Mouse (Mus musculus): ENCODE measurements around the gene Faap20. TPM values are rescaled to one million over a fixed set of nuclear protein-coding genes. Genes with fewer than 3 reads are reported as not detected.
A peak's percentile ranks its signal among the peaks of the same experiment; 100 is the strongest.
"Not testable (repeated sequence)": the region's sequence is repeated elsewhere in the genome, so short reads cannot be mapped to it uniquely, and the experiment has no call there.

The Faap20 gene
- polyA plus RNA-seq, 1 experiment from 2014 or later: 60.1 TPM

DNA sequence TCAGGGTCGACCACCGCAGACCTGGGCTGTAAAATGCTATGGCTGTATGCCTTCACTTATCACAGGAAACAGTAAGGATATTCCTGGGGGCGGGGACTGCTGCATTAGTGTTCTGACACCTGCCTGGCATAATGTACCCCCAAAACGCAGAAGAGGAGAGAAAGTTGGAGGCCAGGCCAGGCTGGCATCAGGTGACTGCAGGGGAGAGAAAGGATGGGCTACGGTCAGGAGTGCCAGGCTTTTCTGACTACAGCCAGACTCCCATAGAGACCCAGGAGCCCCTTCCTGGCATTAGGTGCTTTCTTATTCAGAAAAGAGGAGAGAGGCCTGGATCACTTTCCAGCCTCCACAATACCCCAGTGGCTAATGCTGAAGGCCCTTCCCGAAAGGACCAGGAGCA lies 10.1 kb upstream of the Faap20 start:
- no peaks in the 10 kb centered on the region for H3K9me3 ChIP-seq (replicated peaks; ENCODE audit: control insufficient read depth, low read length)
- H3K27ac ChIP-seq (ENCODE audit: low read length): no peak overlapping the region
- no peaks in the 10 kb centered on the region for H3K36me3 ChIP-seq (ENCODE audit: control insufficient read depth, insufficient read depth, low read length)
- ATAC-seq (ENCODE audit: insufficient read depth, low FRiP score): no peak
- H3K4me3 ChIP-seq (replicated peaks; ENCODE audit: low read length): no peak overlapping the region
- H3K27me3 ChIP-seq (ENCODE audit: control insufficient read depth, insufficient read depth, low read length): no peaks in the 10 kb centered on the region
- peaks cover 31% of the 10 kb centered on the region for H3K4me1 ChIP-seq (ENCODE audit: control insufficient read depth, insufficient read depth, low read length)
- 60% methylated on average over 6 of the region's 6 CpGs for WGBS
- H3K9ac ChIP-seq (ENCODE audit: low read length): no peak overlapping the region
- no peak overlapping the region for H3K4me2 ChIP-seq (ENCODE audit: low read depth, low read length)

DNA sequence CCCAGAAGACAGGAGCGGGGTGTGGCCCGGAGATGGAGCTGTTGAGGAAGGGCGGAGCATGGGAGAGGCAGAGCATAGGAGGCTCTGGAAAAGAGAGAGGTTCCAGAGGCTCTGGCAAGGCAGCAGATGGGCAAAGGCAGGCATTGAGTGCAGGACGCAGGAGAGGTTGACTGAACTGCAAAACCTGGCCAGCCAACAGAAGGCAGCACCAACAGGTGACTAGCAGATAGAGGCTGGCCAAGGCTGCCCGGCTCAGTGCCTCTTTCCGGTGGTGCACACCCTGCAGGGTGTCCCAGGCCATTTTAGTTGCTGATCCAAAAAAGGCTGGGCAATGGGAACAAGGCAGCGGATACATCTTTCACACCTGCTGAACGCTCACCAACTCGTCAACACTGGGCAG lies 7.8 kb upstream of the Faap20 start:
- peaks cover 11% of the 10 kb centered on the region for H3K4me1 ChIP-seq (ENCODE audit: control insufficient read depth, insufficient read depth, low read length)
- no peaks in the 10 kb centered on the region for H3K36me3 ChIP-seq (ENCODE audit: control insufficient read depth, insufficient read depth, low read length)
- no peaks in the 10 kb centered on the region for H3K27me3 ChIP-seq (ENCODE audit: control insufficient read depth, insufficient read depth, low read length)
- H3K4me2 ChIP-seq (ENCODE audit: low read depth, low read length): no peak overlapping the region
- WGBS: 73% methylated on average over 9 of the region's 9 CpGs
- H3K9me3 ChIP-seq (replicated peaks; ENCODE audit: control insufficient read depth, low read length): no peaks in the 10 kb centered on the region
- no peak for ATAC-seq (ENCODE audit: insufficient read depth, low FRiP score)
- no peak overlapping the region for H3K9ac ChIP-seq (ENCODE audit: low read length)
- H3K27ac ChIP-seq (ENCODE audit: low read length): no peak overlapping the region
- no peak overlapping the region for H3K4me3 ChIP-seq (replicated peaks; ENCODE audit: low read length)

DNA sequence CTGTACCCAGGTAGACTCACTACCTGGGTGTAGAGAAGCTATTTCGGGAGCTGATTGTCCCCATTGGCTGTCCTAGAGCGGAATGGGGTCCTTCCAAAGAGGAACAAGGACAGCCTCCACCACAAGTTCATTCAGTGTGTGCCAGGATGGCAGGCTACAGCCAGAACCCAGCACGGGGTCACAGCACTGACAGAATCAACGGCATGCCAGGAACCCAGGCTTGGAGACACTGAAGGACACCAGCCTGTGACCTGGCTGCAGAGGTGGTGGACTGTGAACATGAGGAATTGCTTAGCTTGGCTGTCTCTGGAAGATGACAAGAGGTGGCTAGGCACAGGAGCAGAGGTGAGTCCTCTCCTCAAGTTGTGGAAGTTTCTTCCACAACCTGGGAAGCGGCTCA lies 7.3 kb upstream of the Faap20 start:
- H3K9ac ChIP-seq (ENCODE audit: low read length): no peak overlapping the region
- peaks cover 6% of the 10 kb centered on the region for H3K4me1 ChIP-seq (ENCODE audit: control insufficient read depth, insufficient read depth, low read length)
- no peaks in the 10 kb centered on the region for H3K9me3 ChIP-seq (replicated peaks; ENCODE audit: control insufficient read depth, low read length)
- no peaks in the 10 kb centered on the region for H3K27me3 ChIP-seq (ENCODE audit: control insufficient read depth, insufficient read depth, low read length)
- H3K4me2 ChIP-seq (ENCODE audit: low read depth, low read length): no peak overlapping the region
- WGBS: 91% methylated on average over 5 of the region's 5 CpGs
- no peak for ATAC-seq (ENCODE audit: insufficient read depth, low FRiP score)
- H3K36me3 ChIP-seq (ENCODE audit: control insufficient read depth, insufficient read depth, low read length): no peaks in the 10 kb centered on the region
- no peak overlapping the region for H3K27ac ChIP-seq (ENCODE audit: low read length)
- H3K4me3 ChIP-seq (replicated peaks; ENCODE audit: low read length): no peak overlapping the region

DNA sequence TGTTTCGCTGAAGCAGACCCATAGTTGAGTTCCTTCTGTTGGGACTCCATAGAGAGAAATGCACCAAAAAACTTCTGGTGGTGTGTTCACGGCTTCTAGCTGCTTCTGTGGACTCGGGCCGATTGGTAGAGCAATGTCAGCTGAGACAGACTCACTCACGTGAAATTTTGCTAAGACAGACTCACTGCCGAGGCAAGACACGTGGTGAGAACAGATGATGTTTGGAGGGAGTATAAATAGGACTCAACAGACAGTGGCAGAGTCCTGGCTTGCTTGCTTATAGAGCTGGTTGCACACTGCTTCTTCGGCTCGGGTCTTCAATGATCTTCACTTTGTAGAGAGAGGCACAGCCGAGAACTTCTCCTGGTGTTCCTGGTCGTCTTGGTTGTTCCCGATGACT lies 6.4 kb upstream of the Faap20 start:
- no peak overlapping the region for H3K4me2 ChIP-seq (ENCODE audit: low read depth, low read length)
- no peak overlapping the region for H3K9ac ChIP-seq (ENCODE audit: low read length)
- no peak overlapping the region for H3K27ac ChIP-seq (ENCODE audit: low read length)
- no peaks in the 10 kb centered on the region for H3K9me3 ChIP-seq (replicated peaks; ENCODE audit: control insufficient read depth, low read length)
- 82% methylated on average over 12 of the region's 12 CpGs for WGBS
- no peaks in the 10 kb centered on the region for H3K27me3 ChIP-seq (ENCODE audit: control insufficient read depth, insufficient read depth, low read length)
- no peak for ATAC-seq (ENCODE audit: insufficient read depth, low FRiP score)
- H3K4me1 ChIP-seq (ENCODE audit: control insufficient read depth, insufficient read depth, low read length): 0 out of 2 replicates have a peak, but pooled peaks cover 2% of the 10 kb centered on the region
- H3K4me3 ChIP-seq (replicated peaks; ENCODE audit: low read length): no peak overlapping the region
- no peaks in the 10 kb centered on the region for H3K36me3 ChIP-seq (ENCODE audit: control insufficient read depth, insufficient read depth, low read length)

DNA sequence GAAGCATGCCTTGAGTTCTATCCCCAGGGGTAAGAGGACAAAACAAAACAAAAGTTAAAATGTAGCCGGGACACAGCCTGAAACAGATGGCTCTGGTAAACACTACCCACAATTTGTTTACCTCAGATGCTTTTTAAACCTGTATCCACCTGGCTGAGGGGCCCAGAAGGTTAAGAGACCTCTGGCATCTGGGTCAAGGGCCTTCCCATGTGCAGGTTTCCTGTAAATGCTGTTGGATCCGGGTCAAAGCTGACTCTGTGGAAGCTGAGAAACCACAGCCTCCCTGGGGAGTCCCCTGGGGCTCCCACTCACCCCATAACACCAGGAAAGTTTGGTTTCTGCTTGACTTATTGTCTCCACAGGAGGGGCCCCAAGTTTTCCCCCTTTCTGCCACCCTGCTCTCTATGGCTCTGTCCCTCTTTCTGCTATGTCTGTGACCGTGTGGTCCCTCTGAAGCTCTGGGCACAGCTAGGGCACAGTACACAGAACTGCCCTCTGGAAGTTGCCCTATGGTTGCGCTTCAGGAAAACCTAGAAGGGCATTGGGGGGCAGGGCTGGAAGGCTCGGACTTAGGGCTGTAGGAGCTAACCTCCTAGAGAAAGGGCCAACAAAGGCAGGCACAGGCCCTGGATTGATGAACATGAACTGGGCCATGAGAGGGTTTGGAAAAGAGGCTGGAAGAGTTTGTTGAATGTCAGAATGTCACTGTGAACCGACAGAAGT lies 3.7 kb upstream of the Faap20 start:
- H3K4me1 ChIP-seq (ENCODE audit: control insufficient read depth, insufficient read depth, low read length): peaks cover 11% of the 10 kb centered on the region
- 47% methylated on average over 6 of the region's 6 CpGs for WGBS
- no peak overlapping the region for H3K4me3 ChIP-seq (replicated peaks; ENCODE audit: low read length)
- no peak for ATAC-seq (ENCODE audit: insufficient read depth, low FRiP score)
- no peaks in the 10 kb centered on the region for H3K9me3 ChIP-seq (replicated peaks; ENCODE audit: control insufficient read depth, low read length)
- H3K27me3 ChIP-seq (ENCODE audit: control insufficient read depth, insufficient read depth, low read length): no peaks in the 10 kb centered on the region
- no peak overlapping the region for H3K27ac ChIP-seq (ENCODE audit: low read length)
- H3K9ac ChIP-seq (ENCODE audit: low read length): peak overlapping the region; percentile 44
- H3K36me3 ChIP-seq (ENCODE audit: control insufficient read depth, insufficient read depth, low read length): no peaks in the 10 kb centered on the region
- H3K4me2 ChIP-seq (ENCODE audit: low read depth, low read length): no peak overlapping the region

- ATAC-seq (ENCODE audit: insufficient read depth, low FRiP score): no peak
- H3K4me2 ChIP-seq (ENCODE audit: low read depth, low read length): no peak overlapping the region
- no peak overlapping the region for H3K27ac ChIP-seq (ENCODE audit: low read length)
- peaks cover 19% of the 10 kb centered on the region for H3K4me1 ChIP-seq (ENCODE audit: control insufficient read depth, insufficient read depth, low read length)
- 78% methylated on average over 12 of the region's 12 CpGs for WGBS
- no peaks in the 10 kb centered on the region for H3K27me3 ChIP-seq (ENCODE audit: control insufficient read depth, insufficient read depth, low read length)
- H3K36me3 ChIP-seq (ENCODE audit: control insufficient read depth, insufficient read depth, low read length): no peaks in the 10 kb centered on the region
- H3K4me3 ChIP-seq (replicated peaks; ENCODE audit: low read length): no peak overlapping the region
- peak overlapping the region; percentile 46; the same call in 1 of the 2 replicates for H3K9ac ChIP-seq (ENCODE audit: low read length)
- H3K9me3 ChIP-seq (replicated peaks; ENCODE audit: control insufficient read depth, low read length): no peaks in the 10 kb centered on the region
Observed at GRCm38 (mm10) chr4:155246691-155247105, 2.9 kb upstream of the Faap20 start.

GRCm38 (mm10) chr4:155248054-155248453 lies 1.5 kb upstream of the Faap20 start:
- ATAC-seq (ENCODE audit: insufficient read depth, low FRiP score); H3K4me2 ChIP-seq (ENCODE audit: low read depth, low read length); H3K4me3 ChIP-seq (replicated peaks; ENCODE audit: low read length); H3K36me3 ChIP-seq (ENCODE audit: control insufficient read depth, insufficient read depth, low read length); H3K9me3 ChIP-seq (replicated peaks; ENCODE audit: control insufficient read depth, low read length); H3K9ac ChIP-seq (ENCODE audit: low read length); H3K27ac ChIP-seq (ENCODE audit: low read length); H3K27me3 ChIP-seq (ENCODE audit: control insufficient read depth, insufficient read depth, low read length): not testable (repeated sequence)
- 84% methylated on average over 3 of the region's 3 CpGs for WGBS
- peaks cover 29% of the 10 kb centered on the region for H3K4me1 ChIP-seq (ENCODE audit: control insufficient read depth, insufficient read depth, low read length)

DNA sequence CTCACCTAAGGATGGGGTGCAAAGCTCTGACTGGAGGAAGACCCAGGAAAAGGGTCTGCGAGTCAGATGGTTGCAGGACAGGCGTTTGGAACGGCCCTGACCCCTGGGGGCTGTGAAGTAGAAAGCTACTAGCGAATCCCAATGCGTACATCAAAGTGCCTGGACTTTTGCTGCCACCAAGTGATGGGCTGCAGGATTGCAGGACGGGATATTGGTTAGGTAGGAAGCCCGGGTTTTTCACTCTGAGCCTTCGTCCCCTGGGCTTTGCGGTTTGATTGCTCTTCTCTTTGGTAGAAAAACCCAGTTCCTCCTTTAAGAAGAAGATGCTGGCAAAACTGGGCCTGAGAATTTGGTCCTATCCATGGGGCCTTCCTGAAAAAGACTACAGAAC lies 350 bp upstream of the Faap20 start:
- ATAC-seq (ENCODE audit: insufficient read depth, low FRiP score): peak; percentile 67
- 0% methylated on average over 9 of the region's 9 CpGs for WGBS
- Histone ChIP-seq H3K9me3 (replicated peaks; ENCODE audit: control insufficient read depth, low read length) (no peaks in the 10 kb centered on the region), H3K36me3 (ENCODE audit: control insufficient read depth, insufficient read depth, low read length) (no peaks in the 10 kb centered on the region), H3K27ac (ENCODE audit: low read length) (peak overlapping the region; percentile 99), H3K4me1 (ENCODE audit: control insufficient read depth, insufficient read depth, low read length) (peaks cover 33% of the 10 kb centered on the region), H3K27me3 (ENCODE audit: control insufficient read depth, insufficient read depth, low read length) (no peaks in the 10 kb centered on the region), H3K4me3 (replicated peaks; ENCODE audit: low read length) (peak overlapping the region; percentile 64), H3K9ac (ENCODE audit: low read length) (peak overlapping the region; percentile 84), H3K4me2 (ENCODE audit: low read depth, low read length) (peak overlapping the region; percentile 79)

DNA sequence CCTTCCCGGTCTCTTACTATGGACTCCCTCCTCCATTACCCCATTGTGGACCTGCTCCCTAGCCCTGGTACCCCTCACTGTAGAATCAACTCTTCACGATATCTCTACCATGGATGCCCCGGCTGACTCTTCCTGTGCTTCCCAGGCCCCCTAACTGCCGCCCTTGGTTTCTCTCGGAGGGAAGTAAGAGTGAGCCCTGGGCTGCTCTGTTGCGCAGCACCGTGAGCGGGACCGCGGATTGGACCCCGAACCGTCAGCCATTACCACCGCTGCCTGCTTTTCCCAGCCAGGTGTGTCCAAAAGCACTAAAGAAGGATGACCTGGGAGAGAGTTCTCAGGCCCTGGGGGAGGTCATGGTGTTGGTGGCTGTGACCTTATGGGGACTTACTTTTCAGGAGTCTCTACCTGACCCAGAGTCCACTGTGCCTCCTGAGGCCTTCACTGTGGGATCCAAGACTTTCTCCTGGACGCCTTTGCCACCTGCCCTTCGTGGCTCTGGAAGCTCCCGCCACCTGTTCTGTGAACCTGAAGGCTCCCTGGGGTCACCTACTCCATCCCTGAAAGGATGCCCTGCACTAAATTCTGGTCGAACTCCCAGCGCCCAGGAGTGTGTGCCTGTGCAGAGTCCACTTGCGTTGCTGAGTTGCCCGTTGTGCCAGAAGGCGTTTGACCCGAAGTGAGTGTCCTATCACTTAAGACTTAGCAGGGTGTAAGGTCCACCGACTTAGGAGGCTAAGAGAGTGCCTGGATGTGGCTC lies 937 bp downstream of the Faap20 start:
- Histone ChIP-seq H3K4me2 (ENCODE audit: low read depth, low read length) (peak overlapping the region; percentile 79), H3K4me3 (replicated peaks; ENCODE audit: low read length) (peak overlapping the region; percentile 64), H3K27ac (ENCODE audit: low read length) (peak overlapping the region; percentile 99), H3K9me3 (replicated peaks; ENCODE audit: control insufficient read depth, low read length) (no peaks in the 10 kb centered on the region), H3K36me3 (ENCODE audit: control insufficient read depth, insufficient read depth, low read length) (no peaks in the 10 kb centered on the region), H3K4me1 (ENCODE audit: control insufficient read depth, insufficient read depth, low read length) (peaks cover 31% of the 10 kb centered on the region), H3K9ac (ENCODE audit: low read length) (peak overlapping the region; percentile 84), H3K27me3 (ENCODE audit: control insufficient read depth, insufficient read depth, low read length) (no peaks in the 10 kb centered on the region)
- peak; percentile 9; the same call in 1 of the 2 replicates for ATAC-seq (ENCODE audit: insufficient read depth, low FRiP score)
- WGBS: 9% methylated on average over 23 of the region's 23 CpGs
